Mouse (Mus musculus): ENCODE measurements at regions not wholly inside any gene's neighbourhood (a gene's known extent, or its start where the extent isn't known, plus 50 kb on each side); places are given as distances from the start of the nearest gene placed in this dataset.
A peak's percentile ranks its signal among the peaks of the same experiment; 100 is the strongest.

DNA sequence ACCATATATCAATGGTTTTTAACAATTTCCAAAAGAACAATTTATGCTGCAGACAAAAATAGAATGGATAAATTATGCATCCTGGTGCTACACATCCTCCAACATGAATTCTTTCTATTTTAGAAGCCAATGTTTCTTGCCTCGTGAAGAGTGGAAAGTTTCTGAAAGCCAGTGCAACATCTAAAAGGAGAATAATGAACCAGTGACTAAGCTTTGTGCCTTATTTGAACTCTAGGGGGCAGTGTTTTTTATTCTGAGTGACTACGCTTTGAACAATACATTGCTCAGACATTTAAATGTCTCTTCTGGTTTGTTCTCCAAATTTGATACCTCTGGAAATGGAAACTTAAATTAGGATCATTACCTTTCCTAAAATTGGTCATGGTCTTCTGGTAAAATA, 78.0 kb downstream of the Yipf7 start:
- peak; percentile 14 for DNase-seq (ENCODE audit: low read depth)
